Mouse (Mus musculus): Measurements from ENCODE around the gene Pcx.
A peak's percentile ranks its signal among the peaks of the same experiment; 100 is the strongest.

GRCm38 (mm10) chr19:4603801-4604723, 93.8 kb downstream of the Pcx start:
- TF ChIP-seq CTCF (IDR thresholded peaks at IDR 0.05): peak; percentile 81
- TF ChIP-seq EP300 (IDR thresholded peaks at IDR 0.05): no peak
